Mouse (Mus musculus) induced T-regulatory cell, adult 2 months (primary cell): ENCODE results near the gene Aagab.
A peak's percentile ranks its signal among the peaks of the same experiment; 100 is the strongest.

ENCODE experiments used
- DNase-seq: peaks from one replicate; pipeline ENCODE4 v3.0.0-alpha.2; 2012; ENCODE audit warnings: low read depth

Gene Aagab

DNA sequence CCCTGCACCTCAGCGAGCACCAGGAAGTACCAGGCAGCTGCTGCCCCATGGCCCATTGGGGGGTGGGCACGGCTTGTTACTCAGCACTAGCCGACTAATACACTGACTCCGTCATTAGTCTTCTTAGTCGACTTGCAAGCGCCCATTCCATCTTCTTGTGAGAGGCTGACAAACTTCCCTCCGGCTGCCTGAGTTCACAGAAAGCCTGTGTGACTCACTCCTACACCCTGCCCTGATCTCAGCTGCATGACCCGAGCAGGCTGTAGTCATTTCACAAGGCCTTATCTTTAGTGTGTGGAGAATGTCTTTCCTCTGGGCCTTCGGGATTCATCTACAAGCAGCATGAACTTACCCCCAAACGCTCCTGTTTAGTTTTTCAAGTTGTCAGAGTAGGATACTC, 72.2 kb downstream of the Aagab start:
- peak; percentile 30 for DNase-seq

DNA sequence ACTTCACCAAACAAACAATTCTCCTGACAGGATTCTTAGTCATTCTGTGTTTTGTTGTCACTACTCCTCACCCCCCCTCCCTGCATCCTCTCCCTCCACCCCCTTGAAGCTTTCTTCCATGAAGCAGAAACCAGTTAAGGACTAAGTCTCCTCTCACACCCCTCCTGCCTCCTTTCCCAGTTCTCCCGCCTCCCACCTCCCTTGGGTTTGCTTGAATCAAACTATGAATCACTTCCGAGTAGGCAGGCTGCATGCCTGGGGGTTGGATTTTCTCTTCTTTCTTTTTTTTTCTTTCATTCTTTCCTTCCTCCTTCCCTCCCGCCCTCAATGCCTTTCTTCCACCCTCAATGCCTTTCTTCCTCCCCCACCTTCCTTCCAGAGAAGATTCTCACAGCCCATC, 75.2 kb downstream of the Aagab start:
- no peak for DNase-seq

DNA sequence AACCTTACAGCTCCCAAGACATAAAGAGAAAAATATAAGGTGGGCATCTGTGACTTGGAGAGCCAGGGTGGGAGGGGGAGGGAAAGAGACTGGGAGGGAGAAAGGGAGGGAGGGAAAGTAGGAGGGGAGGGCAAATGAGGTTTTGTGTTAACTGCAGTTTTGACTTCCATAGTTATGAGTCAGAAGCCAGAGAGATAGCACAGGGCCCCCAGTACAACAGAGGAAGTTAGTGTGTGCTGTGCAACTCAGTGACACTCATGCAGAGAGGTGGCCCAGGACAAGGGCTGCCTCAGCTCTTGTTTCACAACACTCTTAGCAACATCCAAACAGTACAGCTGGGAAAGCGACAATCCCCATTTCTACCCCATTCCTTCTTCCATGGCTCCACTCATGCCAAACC, 75.6 kb downstream of the Aagab start:
- no peak for DNase-seq

DNA sequence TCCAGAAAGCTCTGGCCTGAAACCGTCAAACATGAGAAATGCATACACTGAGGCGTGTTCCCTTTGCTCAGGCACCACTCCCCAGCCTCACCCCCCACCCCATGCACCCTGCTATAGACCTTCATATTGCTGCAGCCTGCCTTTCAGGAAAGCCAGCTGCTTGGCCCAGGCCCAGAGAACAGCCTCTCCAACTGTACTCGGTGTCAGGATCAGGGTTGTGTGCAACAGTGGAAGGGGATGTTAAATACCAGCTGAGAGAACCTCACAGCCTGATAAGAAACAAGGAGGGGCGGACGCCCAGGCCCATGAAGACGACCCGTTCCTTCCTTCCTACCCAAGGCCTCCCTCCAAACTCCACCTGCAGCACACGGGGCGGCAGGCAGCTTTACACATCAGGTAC, 79.8 kb downstream of the Aagab start:
- DNase-seq = no peak

DNA sequence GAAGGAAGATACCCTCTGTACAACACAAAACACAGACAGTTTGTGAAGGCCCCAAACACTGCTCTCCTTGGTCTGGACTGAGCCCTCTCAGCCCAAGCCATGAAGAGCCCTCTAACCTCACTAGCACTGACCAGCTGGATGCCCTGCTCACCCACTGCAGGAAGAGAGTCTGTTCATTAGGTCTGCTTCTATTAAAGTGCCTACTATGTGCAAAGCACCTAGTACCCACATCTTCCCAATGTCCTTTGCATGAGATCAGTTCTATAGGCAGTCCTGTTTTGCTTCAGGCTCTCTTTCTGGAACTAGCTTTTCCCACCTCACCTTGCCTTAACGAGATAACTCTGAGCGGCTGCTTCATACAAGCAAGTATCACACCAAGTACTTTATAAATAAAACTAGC, 80.5 kb downstream of the Aagab start:
- no peak for DNase-seq

DNA sequence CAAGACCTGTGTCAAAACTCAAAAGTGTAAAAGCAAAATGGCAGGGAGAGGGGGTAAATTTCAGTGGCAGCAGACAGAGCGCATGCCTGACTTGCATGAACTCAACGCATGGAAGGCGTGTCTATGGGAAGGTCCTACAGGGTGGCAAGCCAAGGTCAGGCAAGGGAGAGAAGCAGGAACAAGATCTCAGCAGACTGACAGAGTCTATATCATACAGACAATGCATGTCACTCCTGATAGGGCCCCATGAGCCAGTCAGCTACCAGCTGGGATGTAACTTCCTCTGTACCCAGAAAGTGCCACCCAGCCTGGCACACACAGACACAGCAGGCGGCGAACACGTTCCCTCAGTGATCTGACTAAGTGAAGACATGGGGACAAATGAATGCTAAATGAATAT, 81.8 kb downstream of the Aagab start:
- DNase-seq = no peak

DNA sequence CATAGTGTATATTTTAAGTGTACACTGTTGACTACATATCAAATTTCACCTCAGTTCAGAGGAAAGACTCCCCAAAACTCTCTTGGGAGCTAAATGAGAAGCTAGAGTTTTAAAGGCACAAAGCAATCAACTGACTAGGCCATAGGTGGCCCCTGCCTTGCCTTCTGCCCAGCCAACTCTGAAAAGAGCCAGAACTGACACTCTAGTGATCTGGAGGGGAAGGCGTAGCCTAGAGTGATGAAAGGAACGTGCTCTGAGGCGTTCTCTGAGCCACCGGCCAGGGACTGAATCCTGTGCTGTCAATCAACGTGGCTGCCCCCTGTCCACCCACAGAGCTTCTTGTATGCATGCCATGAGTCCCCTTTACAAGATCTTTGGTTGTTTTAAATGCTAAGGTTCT, 82.9 kb downstream of the Aagab start:
- DNase-seq = no peak

DNA sequence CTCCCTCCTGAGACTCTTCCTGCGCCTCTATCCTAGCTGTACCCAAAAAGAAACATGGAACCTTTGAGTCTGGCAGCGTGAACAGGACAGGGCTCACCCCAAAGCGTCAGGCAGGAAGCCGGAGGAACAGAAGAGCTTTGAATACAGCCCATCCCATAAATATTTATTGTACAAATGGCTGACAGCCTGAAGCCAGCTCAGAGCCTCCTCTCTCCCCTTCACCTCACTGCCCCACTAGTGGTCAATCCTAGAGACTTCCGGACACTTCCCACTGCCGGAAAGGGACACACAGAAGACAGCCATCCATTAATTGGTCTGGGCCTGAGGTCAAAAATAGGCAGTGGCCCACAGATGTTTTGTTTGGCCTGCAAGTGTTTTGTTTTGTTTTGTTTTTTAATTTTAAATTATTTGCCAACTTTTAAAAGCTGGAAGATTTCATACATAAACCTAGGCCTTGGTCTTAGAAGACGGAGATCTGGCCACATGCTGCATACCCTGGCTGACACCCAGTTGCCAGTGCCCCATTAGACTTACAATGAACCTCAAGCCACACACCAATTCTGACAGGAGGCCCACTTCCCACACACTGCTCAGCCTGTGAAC, 85.1 kb downstream of the Aagab start:
- DNase-seq = no peak

DNA sequence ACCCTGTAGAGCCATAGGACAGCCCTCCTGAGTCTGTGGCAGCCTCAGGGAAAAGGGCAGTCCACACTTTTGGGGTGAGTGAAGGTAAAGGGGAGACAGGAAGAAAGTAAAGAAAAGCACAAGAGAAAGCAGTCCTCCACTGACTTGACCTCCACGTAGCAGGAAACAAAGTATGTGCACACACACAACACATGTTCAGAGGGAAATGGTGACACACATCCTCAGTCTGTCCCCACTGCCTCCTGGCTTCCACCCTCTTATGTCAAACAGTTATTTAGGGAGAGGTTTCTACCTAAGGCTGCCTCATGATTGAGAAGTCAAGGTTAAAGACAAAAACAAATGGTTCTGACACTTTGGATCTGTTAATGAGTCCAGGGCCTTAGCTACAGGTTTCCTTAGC, 88.1 kb downstream of the Aagab start:
- DNase-seq = no peak

DNA sequence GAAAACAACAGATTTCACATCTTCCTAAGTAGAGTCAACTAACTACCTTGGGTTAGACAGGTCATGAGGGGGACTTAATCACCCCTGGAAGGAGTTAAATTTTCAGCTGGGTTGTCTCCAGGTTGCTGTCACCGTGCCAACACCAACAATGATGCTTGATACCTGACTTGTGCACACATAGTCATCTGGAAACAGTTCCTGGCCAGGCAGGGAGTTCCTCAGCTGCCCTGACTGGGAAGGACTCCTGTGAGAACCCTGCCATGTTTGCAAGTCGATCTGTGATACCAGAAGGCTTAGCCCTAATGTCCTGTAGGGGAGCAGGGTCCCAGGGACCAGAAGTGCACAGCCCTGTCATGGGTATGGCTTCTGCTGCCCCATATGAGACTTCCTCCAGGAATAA, 89.5 kb downstream of the Aagab start:
- DNase-seq = no peak
